Comparison of ENCODE assay signal across 8 mouse cellular contexts in genomic region chr17:65885398-65885696, GRCm38 (mm10). TPM values are rescaled to one million over a fixed set of nuclear protein-coding genes. Genes with fewer than 3 reads are reported as not detected.
A peak's percentile ranks its signal among the peaks of the same experiment; 100 is the strongest.
DNase-seq lines count a peak whose midpoint lies in the region; ATAC-seq and TF ChIP-seq lines count a peak whose summit lies in the region.

No protein-coding gene starts in this region.

- peak overlapping the region; percentile 100 for H3K27ac ChIP-seq in kidney, embryonic 15.5 days
- peak overlapping the region; percentile 98 for H3K27ac ChIP-seq in bone marrow, adult 2 months (ENCODE audit: control insufficient read depth, insufficient read depth, low read depth, low read length, poor library complexity)
- peak overlapping the region; percentile 88 for H3K27ac ChIP-seq in hindbrain, embryonic 14.5 days
- H3K27ac ChIP-seq in midbrain, embryonic 14.5 days (replicated peaks; ENCODE audit: low read depth, low read length) = peak overlapping the region; percentile 92

- H3K36me3 ChIP-seq in kidney, embryonic 15.5 days = no peaks in the 10 kb centered on the region
- no peaks in the 10 kb centered on the region for H3K36me3 ChIP-seq in hindbrain, embryonic 14.5 days (replicated peaks; ENCODE audit: control insufficient read depth, insufficient read depth)
- no peaks in the 10 kb centered on the region for H3K36me3 ChIP-seq in midbrain, embryonic 14.5 days (ENCODE audit: control insufficient read depth, insufficient read depth, low read length)

- peak overlapping the region; percentile 70 for H3K9ac ChIP-seq in kidney, embryonic 15.5 days
- H3K9ac ChIP-seq in hindbrain, embryonic 14.5 days = peak overlapping the region; percentile 61
- H3K9ac ChIP-seq in midbrain, embryonic 14.5 days (replicated peaks; ENCODE audit: low read length) = peak overlapping the region; percentile 65

- peak overlapping the region; percentile 95 for H3K4me2 ChIP-seq in kidney, embryonic 15.5 days
- peak overlapping the region; percentile 75 for H3K4me2 ChIP-seq in hindbrain, embryonic 14.5 days (replicated peaks)
- peak overlapping the region; percentile 95 for H3K4me2 ChIP-seq in midbrain, embryonic 14.5 days (ENCODE audit: low read length)

- peak overlapping the region; percentile 89 for H3K4me3 ChIP-seq in kidney, embryonic 15.5 days (replicated peaks)
- H3K4me3 ChIP-seq in bone marrow, adult 2 months (replicated peaks; ENCODE audit: control insufficient read depth, low read depth, low read length) = peak overlapping the region; percentile 87
- peak overlapping the region; percentile 95 for H3K4me3 ChIP-seq in hindbrain, embryonic 14.5 days (replicated peaks; ENCODE audit: low read length)
- peak overlapping the region; percentile 94 for H3K4me3 ChIP-seq in midbrain, embryonic 14.5 days (replicated peaks; ENCODE audit: low read depth, low read length)

- no peaks in the 10 kb centered on the region for H3K9me3 ChIP-seq in kidney, embryonic 15.5 days (replicated peaks)
- no peaks in the 10 kb centered on the region for H3K9me3 ChIP-seq in hindbrain, embryonic 14.5 days (ENCODE audit: control insufficient read depth, low read length)
- no peaks in the 10 kb centered on the region for H3K9me3 ChIP-seq in midbrain, embryonic 14.5 days (ENCODE audit: control insufficient read depth, low read length)

- no peak for TF ChIP-seq CTCF in bone marrow, adult 2 months (IDR thresholded peaks at IDR 0.05; ENCODE audit: control insufficient read depth, insufficient read depth, low read length)

- no peak for DNase-seq in kidney, postnatal 36 days
- no peak for DNase-seq in hindbrain, embryonic 14.5 days (ENCODE audit: low spot score)
- DNase-seq in midbrain, embryonic 14.5 days = no peak
- DNase-seq in frontal cortex, postnatal 14 days (ENCODE audit: low spot score in 2 of 2) = no peak
- no peak for DNase-seq in urinary bladder, postnatal 10 days (ENCODE audit: low spot score)
- DNase-seq in right cerebral cortex, adult 18-20 months = no peak

- no peak for TF ChIP-seq POLR2A in bone marrow, adult 2 months (IDR thresholded peaks at IDR 0.05; ENCODE audit: borderline replicate concordance, control insufficient read depth, low read depth, low read length)

- H3K4me1 ChIP-seq in kidney, embryonic 15.5 days = peaks cover 38% of the 10 kb centered on the region
- peaks cover 3% of the 10 kb centered on the region for H3K4me1 ChIP-seq in bone marrow, adult 2 months (ENCODE audit: control insufficient read depth, insufficient read depth, low read length)
- peaks cover 30% of the 10 kb centered on the region for H3K4me1 ChIP-seq in hindbrain, embryonic 14.5 days (replicated peaks; ENCODE audit: control insufficient read depth, insufficient read depth, low read length)
- H3K4me1 ChIP-seq in midbrain, embryonic 14.5 days (ENCODE audit: control insufficient read depth, insufficient read depth, low read length) = peaks cover 22% of the 10 kb centered on the region

- no peak for ATAC-seq in kidney, embryonic 15.5 days (replicated peaks; ENCODE audit: low FRiP score)
- no peak for ATAC-seq in hindbrain, embryonic 14.5 days (ENCODE audit: low FRiP score)
- no peak for ATAC-seq in midbrain, embryonic 14.5 days (ENCODE audit: low FRiP score, low TSS enrichment)

- under 1% methylated on average over 11 of the region's 11 CpGs for WGBS in kidney, embryonic 15.5 days
- WGBS in bone marrow, adult 2 months = under 1% methylated on average over 11 of the region's 11 CpGs
- WGBS in hindbrain, embryonic 14.5 days = under 1% methylated on average over 11 of the region's 11 CpGs
- 0% methylated on average over 11 of the region's 11 CpGs for WGBS in midbrain, embryonic 14.5 days

- no peaks in the 10 kb centered on the region for H3K27me3 ChIP-seq in kidney, embryonic 15.5 days
- no peaks in the 10 kb centered on the region for H3K27me3 ChIP-seq in hindbrain, embryonic 14.5 days (ENCODE audit: control insufficient read depth, insufficient read depth, low read length)
- no peaks in the 10 kb centered on the region for H3K27me3 ChIP-seq in midbrain, embryonic 14.5 days (ENCODE audit: control insufficient read depth, insufficient read depth, low read length)

RNA-seq across cellular contexts. Expression of gene Ralbp1, which starts 0.3 kb away (rescaled TPM):
- polyA plus RNA-seq in kidney, embryonic 15.5 days (2015; fragmentation: Nextera tagmentation; extraction: Ambion mirVana) = 66.0 and 70.2 TPM in 2 replicates
- polyA plus RNA-seq in bone marrow, adult 2 months (2011; ENCODE audit: insufficient read depth, insufficient read length, low replicate concordance, missing spikeins) = 16.1 and 27.0 TPM in 2 replicates
- 40.5 and 44.2 TPM in 2 replicates for polyA plus RNA-seq in hindbrain, embryonic 14.5 days (2014; fragmentation: Nextera tagmentation; extraction: Ambion mirVana)
- 38.5 and 54.0 TPM in 2 replicates for polyA plus RNA-seq in midbrain, embryonic 14.5 days (2014; fragmentation: Nextera tagmentation; extraction: Ambion mirVana)
